Mouse (Mus musculus) limb, embryonic 13.5 days (tissue): ENCODE results near the gene Rpgrip1. TPM values are rescaled to one million over a fixed set of nuclear protein-coding genes. Genes with fewer than 3 reads are reported as not detected.
A peak's percentile ranks its signal among the peaks of the same experiment; 100 is the strongest.

Experiments
- ATAC-seq: fragments of 200-750 bp; cut with Nextera tagmentation; 2 replicates; pipeline ENCODE4 v1.8.0; 2017; ENCODE audit warnings: low read depth, moderate number of reproducible peaks, moderate TSS enrichment; ENCODE audit not compliant: low FRiP score
- H3K27ac ChIP-seq: fragments of 300-500 bp; sonication (generic); 2 replicates; pipeline ENCODE4 v1.5.1; 2015; ENCODE audit warnings: inconsistent platforms, mild to moderate bottlenecking, moderate library complexity
- H3K27me3 ChIP-seq: fragments of 300-500 bp; sonication (generic); 2 replicates; pipeline ENCODE4 v1.6.1; 2015; ENCODE audit warnings: mild to moderate bottlenecking, inconsistent platforms
- H3K36me3 ChIP-seq: fragments of 300-500 bp; sonication (generic); 2 replicates; pipeline ENCODE4 v1.6.1; 2015; ENCODE audit warnings: inconsistent platforms, mild to moderate bottlenecking, moderate library complexity
- H3K4me1 ChIP-seq: fragments of 300-500 bp; sonication (generic); 2 replicates; pipeline ENCODE4 v1.6.1; 2015; ENCODE audit warnings: inconsistent platforms
- H3K4me2 ChIP-seq: fragments of 300-500 bp; sonication (generic); replicated peaks from 2 replicates; pipeline ENCODE4 v1.6.1; 2015; ENCODE audit warnings: inconsistent platforms, mild to moderate bottlenecking, moderate library complexity
- H3K4me3 ChIP-seq: fragments of 300-500 bp; sonication (generic); 2 replicates; pipeline ENCODE4 v1.5.1; 2015; ENCODE audit warnings: moderate library complexity, mild to moderate bottlenecking, inconsistent platforms
- H3K9ac ChIP-seq: fragments of 300-500 bp; sonication (generic); 2 replicates; pipeline ENCODE4 v1.6.1; 2015; ENCODE audit warnings: mild to moderate bottlenecking, inconsistent platforms
- H3K9me3 ChIP-seq: fragments of 300-500 bp; sonication (generic); 2 replicates; pipeline ENCODE4 v1.6.1; 2016; ENCODE audit warnings: inconsistent platforms
- WGBS: fragments of 180-500 bp; shearing (Covaris S2); methylation state at CpG from one replicate; pipeline ENCODE4 v1.1.7; 2015; 5-methylcytosine and 5-hydroxymethylcytosine counted together
- polyA plus RNA-seq: library from polyadenylated mRNA; unstranded; fragments of >200 nt; fragmentation: Nextera tagmentation; extraction: Ambion mirVana; gene quantifications from 2 replicates; pipeline ENCODE4 v1.2.1, GENCODE M21; 2015

Rpgrip1 gene
- polyA plus RNA-seq, 1 experiment from 2014 or later, result 90.3 TPM

- H3K27ac ChIP-seq, result no peak overlapping the region
- peaks cover 80% of the 10 kb centered on the region for H3K36me3 ChIP-seq
- WGBS, result 95% methylated on average over 2 of the region's 2 CpGs
- no peak overlapping the region for H3K9ac ChIP-seq
- no peaks in the 10 kb centered on the region for H3K27me3 ChIP-seq
- H3K4me3 ChIP-seq, result no peak overlapping the region
- ATAC-seq, result no peak
- H3K4me2 ChIP-seq, result no peak overlapping the region
- H3K9me3 ChIP-seq, result no peaks in the 10 kb centered on the region
- H3K4me1 ChIP-seq, result no peaks in the 10 kb centered on the region
Observed at GRCm38 (mm10) chr14:52166571-52166970, 56.1 kb downstream of the Rpgrip1 start.

GRCm38 (mm10) chr14:52188788-52189187, 78.3 kb downstream of the Rpgrip1 start:
- Histone ChIP-seq H3K9ac (no peak overlapping the region), H3K4me1 (no peaks in the 10 kb centered on the region), H3K27ac (no peak overlapping the region), H3K27me3 (no peaks in the 10 kb centered on the region), H3K4me3 (no peak overlapping the region), H3K9me3 (no peaks in the 10 kb centered on the region), H3K36me3 (peaks cover 17% of the 10 kb centered on the region), H3K4me2 (no peak overlapping the region)
- WGBS, result 88% methylated on average over 1 of the region's 1 CpGs
- ATAC-seq, result no peak

GRCm38 (mm10) chr14:52189519-52189918, 79.0 kb downstream of the Rpgrip1 start:
- WGBS, result 85% methylated on average over 2 of the region's 2 CpGs
- 0 out of 2 replicates have a peak, but pooled peaks cover under 1% of the 10 kb centered on the region for H3K4me1 ChIP-seq
- no peak overlapping the region for H3K4me2 ChIP-seq

GRCm38 (mm10) chr14:52190740-52191359, 80.3 kb downstream of the Rpgrip1 start:
- Histone ChIP-seq H3K27ac (no peak overlapping the region), H3K9me3 (no peaks in the 10 kb centered on the region), H3K36me3 (peaks cover 21% of the 10 kb centered on the region), H3K9ac (no peak overlapping the region), H3K4me1 (peaks cover 12% of the 10 kb centered on the region), H3K4me2 (no peak overlapping the region), H3K4me3 (no peak overlapping the region), H3K27me3 (no peaks in the 10 kb centered on the region)
- no peak for ATAC-seq

More at GRCm38 (mm10) chr14:52189519-52189918, 79.0 kb downstream of the Rpgrip1 start:
- H3K9ac ChIP-seq, result no peak overlapping the region
- no peaks in the 10 kb centered on the region for H3K9me3 ChIP-seq
- H3K27me3 ChIP-seq, result no peaks in the 10 kb centered on the region
- H3K4me3 ChIP-seq, result no peak overlapping the region
- H3K27ac ChIP-seq, result no peak overlapping the region
- ATAC-seq, result no peak
- H3K36me3 ChIP-seq, result peaks cover 21% of the 10 kb centered on the region

GRCm38 (mm10) chr14:52195691-52196090, 85.2 kb downstream of the Rpgrip1 start:
- Histone ChIP-seq H3K27me3 (no peaks in the 10 kb centered on the region), H3K9ac (peak overlapping the region; percentile 100), H3K4me3 (peak overlapping the region; percentile 100), H3K9me3 (no peaks in the 10 kb centered on the region), H3K36me3 (peaks cover 31% of the 10 kb centered on the region), H3K4me2 (peak overlapping the region; percentile 83), H3K27ac (no peak overlapping the region), H3K4me1 (peaks cover 24% of the 10 kb centered on the region)
- no peak for ATAC-seq
- 14% methylated on average over 3 of the region's 3 CpGs for WGBS

GRCm38 (mm10) chr14:52196230-52197155, 86.0 kb downstream of the Rpgrip1 start:
- peaks cover 24% of the 10 kb centered on the region for H3K4me1 ChIP-seq
- peak overlapping the region; percentile 83 for H3K4me2 ChIP-seq
- peak overlapping the region; percentile 98 for H3K27ac ChIP-seq
- peak overlapping the region; percentile 100 for H3K9ac ChIP-seq
- H3K4me3 ChIP-seq, result peak overlapping the region; percentile 100
- no peaks in the 10 kb centered on the region for H3K27me3 ChIP-seq
- WGBS, result under 1% methylated on average over 51 of the region's 59 CpGs
- no peaks in the 10 kb centered on the region for H3K9me3 ChIP-seq
- peaks cover 31% of the 10 kb centered on the region for H3K36me3 ChIP-seq
- peak; percentile 53 for ATAC-seq

- Histone ChIP-seq H3K9me3 (no peaks in the 10 kb centered on the region), H3K4me3 (peak within 1 kb of the TSS; percentile 100), H3K27ac (peak within 1 kb of the TSS; percentile 98), H3K9ac (peak within 1 kb of the TSS; percentile 100), H3K4me1 (peaks cover 24% of the 10 kb centered on the region), H3K27me3 (no peaks in the 10 kb centered on the region), H3K36me3 (peaks cover 35% of the 10 kb centered on the region), H3K4me2 (peak within 1 kb of the TSS; percentile 83)
- peak; percentile 95 for ATAC-seq
- under 1% methylated on average over 59 of the region's 59 CpGs for WGBS
Observed at GRCm38 (mm10) chr14:52197156-52197878, 86.8 kb downstream of the Rpgrip1 start, which contains the start of gene Supt16. Supt16 (minus strand) TSS chr14:52197416.

- Histone ChIP-seq H3K27ac (no peak overlapping the region), H3K9ac (peak overlapping the region; percentile 100), H3K27me3 (no peaks in the 10 kb centered on the region), H3K4me3 (peak overlapping the region; percentile 100), H3K4me1 (peaks cover 24% of the 10 kb centered on the region), H3K9me3 (no peaks in the 10 kb centered on the region), H3K36me3 (peaks cover 35% of the 10 kb centered on the region), H3K4me2 (peak overlapping the region; percentile 83)
- 15% methylated on average over 3 of the region's 3 CpGs for WGBS
- ATAC-seq, result no peak
Observed at GRCm38 (mm10) chr14:52198141-52198540, 87.6 kb downstream of the Rpgrip1 start.

GRCm38 (mm10) chr14:52199412-52199811, 88.9 kb downstream of the Rpgrip1 start:
- no peak overlapping the region for H3K9ac ChIP-seq
- H3K27ac ChIP-seq, result no peak overlapping the region
- peaks cover 24% of the 10 kb centered on the region for H3K4me1 ChIP-seq
- no peak for ATAC-seq
- H3K36me3 ChIP-seq, result peaks cover 41% of the 10 kb centered on the region
- H3K9me3 ChIP-seq, result no peaks in the 10 kb centered on the region
- H3K27me3 ChIP-seq, result no peaks in the 10 kb centered on the region
- 92% methylated on average over 4 of the region's 4 CpGs for WGBS
- H3K4me2 ChIP-seq, result no peak overlapping the region
- no peak overlapping the region for H3K4me3 ChIP-seq
